Mouse (Mus musculus) liver, postnatal 0 days (tissue): ENCODE data around the gene Gnas. TPM values are rescaled to one million over a fixed set of nuclear protein-coding genes. Genes with fewer than 3 reads are reported as not detected.
"Not testable (repeated sequence)": the region's sequence is repeated elsewhere in the genome, so short reads cannot be mapped to it uniquely, and the experiment has no call there.

ENCODE experiments used
- ATAC-seq: fragments of 200-750 bp; cut with Nextera tagmentation; 2 replicates; pipeline ENCODE4 v1.8.0; 2017; ENCODE audit warnings: mild to moderate bottlenecking, moderate library complexity
- DNase-seq: peaks from one replicate; pipeline ENCODE4 v3.0.0-alpha.2; 2016
- H3K27ac ChIP-seq: fragments of 300-500 bp; sonication (generic); 2 replicates; pipeline ENCODE4 v1.5.1; 2014; ENCODE audit warnings: antibody characterized with exemption, moderate library complexity, mild to moderate bottlenecking, low read depth
- H3K27me3 ChIP-seq: fragments of 300-500 bp; sonication (generic); 2 replicates; pipeline ENCODE4 v1.6.1; 2014; ENCODE audit warnings: low read length, control low read depth, mixed read lengths; ENCODE audit not compliant: insufficient read depth
- H3K36me3 ChIP-seq: fragments of 300-500 bp; sonication (generic); replicated peaks from 2 replicates; pipeline ENCODE4 v1.6.1; 2014; ENCODE audit warnings: mild to moderate bottlenecking, control low read depth, low read length, moderate library complexity, mixed read lengths; ENCODE audit not compliant: insufficient read depth
- H3K4me1 ChIP-seq: fragments of 300-500 bp; sonication (generic); 2 replicates; pipeline ENCODE4 v1.6.1; 2014; ENCODE audit warnings: antibody characterized with exemption, mild to moderate bottlenecking, control low read depth; ENCODE audit not compliant: insufficient read depth
- H3K4me2 ChIP-seq: fragments of 300-500 bp; sonication (generic); 2 replicates; pipeline ENCODE4 v1.6.1; 2014; ENCODE audit warnings: low read depth, mild to moderate bottlenecking, low read length, moderate library complexity, mixed read lengths
- H3K4me3 ChIP-seq: fragments of 300-500 bp; sonication (generic); 2 replicates; pipeline ENCODE4 v1.5.1; 2014; ENCODE audit warnings: low read depth, low read length
- H3K9ac ChIP-seq: fragments of 300-500 bp; sonication (generic); replicated peaks from 2 replicates; pipeline ENCODE4 v1.6.1; 2014; ENCODE audit warnings: mild to moderate bottlenecking, moderate library complexity
- H3K9me3 ChIP-seq: fragments of 300-500 bp; sonication (generic); 2 replicates; pipeline ENCODE4 v1.6.1; 2016; ENCODE audit warnings: mild to moderate bottlenecking, control low read depth, low read length, mixed read lengths
- CTCF ChIP-seq: sonication (generic); IDR thresholded peaks from 2 replicates; pipeline ENCODE4 v1.5.1; 2016; ENCODE audit warnings: antibody characterized with exemption, low read depth
- EP300 ChIP-seq: IDR thresholded peaks from 2 replicates; pipeline ENCODE4 v1.6.1; 2016; ENCODE audit warnings: antibody characterized with exemption, low read depth, mild to moderate bottlenecking
- WGBS: fragments of 180-500 bp; shearing (Covaris S2); extraction: QIAGEN DNeasy Blood & Tissue Kit; methylation state at CpG from one replicate; pipeline ENCODE4 v1.1.7; 2014; ENCODE audit not compliant: insufficient replicate concordance; 5-methylcytosine and 5-hydroxymethylcytosine counted together
- polyA plus RNA-seq: library from polyadenylated mRNA; unstranded; fragments of >200 nt; fragmentation: Nextera tagmentation; extraction: Ambion mirVana; gene quantifications from 2 replicates; pipeline ENCODE4 v1.2.1, GENCODE M21; 2015

Gene Gnas
- polyA plus RNA-seq, 1 experiment from 2014 or later: 332 TPM

GRCm38 (mm10) chr2:174342793-174343400 is 58.8 kb downstream of the Gnas start:
- TF ChIP-seq EP300 (no peak), CTCF (no peak)
- Histone ChIP-seq H3K36me3 (peaks cover 31% of the 10 kb centered on the region), H3K9me3 (no peaks in the 10 kb centered on the region), H3K9ac (no peak overlapping the region), H3K27me3 (no peaks in the 10 kb centered on the region), H3K4me2 (no peak overlapping the region), H3K27ac (peak overlapping the region; percentile 72), H3K4me1 (peaks cover 37% of the 10 kb centered on the region), H3K4me3 (no peak overlapping the region)
- ATAC-seq (no peak), DNase-seq (no peak)
- WGBS: 80% methylated on average over 8 of the region's 8 CpGs

GRCm38 (mm10) chr2:174343566-174343965 is 59.4 kb downstream of the Gnas start:
- ATAC-seq (no peak), DNase-seq (no peak)
- peaks cover 37% of the 10 kb centered on the region for H3K4me1 ChIP-seq
- peak overlapping the region; percentile 72 for H3K27ac ChIP-seq
- no peak overlapping the region for H3K4me3 ChIP-seq
- H3K4me2 ChIP-seq: no peak overlapping the region
- TF ChIP-seq CTCF (no peak), EP300 (no peak)
- no peak overlapping the region; the same call in 1 of the 2 replicates for H3K9ac ChIP-seq
- peaks cover 31% of the 10 kb centered on the region for H3K36me3 ChIP-seq
- 37% methylated on average over 1 of the region's 1 CpGs for WGBS
- H3K27me3 ChIP-seq: no peaks in the 10 kb centered on the region
- no peaks in the 10 kb centered on the region for H3K9me3 ChIP-seq

- ATAC-seq: peak; percentile 74
- H3K27ac ChIP-seq: peak overlapping the region; percentile 72
- H3K9ac ChIP-seq: no peak overlapping the region; the same call in 1 of the 2 replicates
- TF ChIP-seq EP300 (no peak), CTCF (no peak)
- no peaks in the 10 kb centered on the region for H3K27me3 ChIP-seq
- H3K4me3 ChIP-seq: no peak overlapping the region
- H3K4me1 ChIP-seq: peaks cover 34% of the 10 kb centered on the region
- no peak overlapping the region for H3K4me2 ChIP-seq
- H3K36me3 ChIP-seq: peaks cover 31% of the 10 kb centered on the region
- WGBS: 6% methylated on average over 3 of the region's 3 CpGs
- no peaks in the 10 kb centered on the region for H3K9me3 ChIP-seq
- DNase-seq: peak; percentile 71
These were observed 60.0 kb downstream of the Gnas start for GRCm38 (mm10) chr2:174344003-174344655.

- peaks cover 31% of the 10 kb centered on the region for H3K36me3 ChIP-seq
These were observed 60.9 kb downstream of the Gnas start for GRCm38 (mm10) chr2:174344996-174345395.

GRCm38 (mm10) chr2:174346612-174346998 is 62.5 kb downstream of the Gnas start, which contains the start of gene Gm20721:
TSS of gene Gm20721 (minus strand) at chr2:174346712.
- Histone ChIP-seq H3K27ac (no peak within 1 kb of the TSS), H3K4me3 (no peak within 1 kb of the TSS), H3K27me3 (no peaks in the 10 kb centered on the region), H3K4me2 (no peak within 1 kb of the TSS), H3K4me1 (peaks cover 23% of the 10 kb centered on the region), H3K9me3 (no peaks in the 10 kb centered on the region), H3K36me3 (peaks cover 30% of the 10 kb centered on the region), H3K9ac (no peak within 1 kb of the TSS)
- WGBS: 88% methylated on average over 5 of the region's 5 CpGs
- DNase-seq (no peak), ATAC-seq (no peak)
- TF ChIP-seq EP300 (no peak), CTCF (no peak)

More at GRCm38 (mm10) chr2:174344996-174345395, 60.9 kb downstream of the Gnas start:
- H3K4me1 ChIP-seq: peaks cover 34% of the 10 kb centered on the region
- 86% methylated on average over 16 of the region's 16 CpGs for WGBS
- peak overlapping the region; percentile 48; the same call in 1 of the 2 replicates for H3K27ac ChIP-seq
- H3K4me3 ChIP-seq: no peak overlapping the region
- no peak for DNase-seq
- no peak overlapping the region for H3K4me2 ChIP-seq
- ATAC-seq: no peak
- no peak overlapping the region for H3K9ac ChIP-seq
- H3K27me3 ChIP-seq: no peaks in the 10 kb centered on the region
- TF ChIP-seq EP300: no peak
- TF ChIP-seq CTCF: no peak
- no peaks in the 10 kb centered on the region for H3K9me3 ChIP-seq

- ATAC-seq, DNase-seq, H3K4me2 ChIP-seq, H3K27me3 ChIP-seq, H3K27ac ChIP-seq, H3K9me3 ChIP-seq, H3K9ac ChIP-seq, H3K4me3 ChIP-seq: not testable (repeated sequence)
- peaks cover 19% of the 10 kb centered on the region for H3K4me1 ChIP-seq
- H3K36me3 ChIP-seq: peaks cover 27% of the 10 kb centered on the region
- 90% methylated on average over 2 of the region's 2 CpGs for WGBS
These were observed 63.0 kb downstream of the Gnas start for GRCm38 (mm10) chr2:174346999-174347668.
